Mouse (Mus musculus) forebrain, embryonic 11.5 days (tissue): Measurements from ENCODE around the gene Tmem101. TPM values are rescaled to one million over a fixed set of nuclear protein-coding genes. Genes with fewer than 3 reads are reported as not detected.
A peak's percentile ranks its signal among the peaks of the same experiment; 100 is the strongest.

Experiments used
- ATAC-seq: fragments of 200-750 bp; cut with Nextera tagmentation; replicated peaks from 2 replicates; pipeline ENCODE4 v1.8.0; 2017; ENCODE audit warnings: moderate TSS enrichment; ENCODE audit not compliant: low FRiP score
- DNase-seq: peaks from one replicate; pipeline ENCODE4 v3.0.0-alpha.2; 2017; ENCODE audit warnings: low spot score
- H3K27ac ChIP-seq: fragments of 300-500 bp; sonication (generic); 2 replicates; pipeline ENCODE4 v1.5.1; 2014; ENCODE audit warnings: low read depth, low read length
- H3K27me3 ChIP-seq: fragments of 300-500 bp; sonication (generic); 2 replicates; pipeline ENCODE4 v1.6.1; 2014; ENCODE audit warnings: mild to moderate bottlenecking, low read length, mixed read lengths; ENCODE audit not compliant: control insufficient read depth, insufficient read depth
- H3K36me3 ChIP-seq: fragments of 300-500 bp; sonication (generic); 2 replicates; pipeline ENCODE4 v1.6.1; 2014; ENCODE audit warnings: mild to moderate bottlenecking, low read length, moderate library complexity, mixed read lengths; ENCODE audit not compliant: control insufficient read depth, insufficient read depth
- H3K4me1 ChIP-seq: fragments of 300-500 bp; sonication (generic); replicated peaks from 2 replicates; pipeline ENCODE4 v1.6.1; 2014; ENCODE audit warnings: low read length, mixed read lengths; ENCODE audit not compliant: control insufficient read depth, insufficient read depth
- H3K4me2 ChIP-seq: fragments of 300-500 bp; sonication (generic); 2 replicates; pipeline ENCODE4 v1.6.1; 2014; ENCODE audit warnings: low read depth, mild to moderate bottlenecking, low read length, moderate library complexity, mixed read lengths; ENCODE audit not compliant: severe bottlenecking
- H3K4me3 ChIP-seq: fragments of 300-500 bp; sonication (generic); 2 replicates; pipeline ENCODE4 v1.5.1; 2014; ENCODE audit warnings: low read depth, low read length
- H3K9ac ChIP-seq: fragments of 300-500 bp; sonication (generic); 2 replicates; pipeline ENCODE4 v1.6.1; 2014; ENCODE audit warnings: low read length
- H3K9me3 ChIP-seq: fragments of 300-500 bp; sonication (generic); 2 replicates; pipeline ENCODE4 v1.6.1; 2016; ENCODE audit warnings: low read length, mixed read lengths; ENCODE audit not compliant: control insufficient read depth
- WGBS: fragments of 180-500 bp; shearing (Covaris S2); extraction: QIAGEN DNeasy Blood & Tissue Kit; methylation state at CpG from one replicate; pipeline ENCODE4 v1.1.7; 2014; 5-methylcytosine and 5-hydroxymethylcytosine counted together
- polyA plus RNA-seq: library from polyadenylated mRNA; unstranded; fragments of >200 nt; fragmentation: Nextera tagmentation; extraction: Ambion mirVana; gene quantifications from 2 replicates; pipeline ENCODE4 v1.2.1, GENCODE M21; 2014

Gene Tmem101
- polyA plus RNA-seq: 35.7 and 38.9 TPM in 2 replicates

DNA sequence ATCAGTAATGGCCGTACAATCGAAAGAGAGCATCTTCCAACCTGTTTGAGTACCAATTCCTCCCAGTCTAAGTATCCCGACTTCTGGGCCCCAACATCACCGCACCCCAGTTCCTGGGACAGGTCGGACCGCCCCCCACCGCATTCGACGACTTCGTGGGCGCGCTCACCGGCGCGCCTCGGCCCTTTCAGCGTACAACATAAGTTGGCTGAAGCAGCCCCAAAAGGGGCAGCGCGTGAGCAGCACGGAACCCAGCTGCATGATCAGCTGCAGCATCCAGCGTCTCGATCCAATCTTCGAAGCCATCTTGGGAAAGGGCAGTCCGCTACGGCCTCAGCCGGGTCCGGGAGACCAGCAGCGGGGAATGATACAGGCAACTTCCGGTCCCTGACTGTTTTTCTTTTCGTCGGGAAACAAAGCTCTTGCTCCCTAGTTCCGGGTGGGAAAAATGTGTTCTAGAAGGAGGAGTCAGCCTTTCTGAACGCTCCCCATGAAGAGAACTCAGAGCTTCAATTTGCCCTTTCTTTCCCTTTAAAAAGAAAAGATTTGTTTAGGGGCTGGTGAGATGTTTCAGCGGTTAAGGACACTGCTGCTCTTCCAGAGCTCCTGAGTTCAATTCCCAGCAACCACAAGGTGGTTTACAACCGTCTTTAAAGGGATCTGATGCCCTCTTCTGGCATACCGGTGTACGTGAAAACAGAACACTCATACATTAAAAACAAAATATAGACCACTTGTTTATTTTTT lies at the start of gene Tmem101:
Gene Tmem101 (minus strand): TSS at position 366 of the 747 bp plus-strand sequence.
- WGBS: under 1% methylated on average over 37 of the region's 37 CpGs
- H3K27ac ChIP-seq: peak within 1 kb of the TSS; percentile 53
- no peaks in the 10 kb centered on the region for H3K4me1 ChIP-seq
- no peaks in the 10 kb centered on the region for H3K36me3 ChIP-seq
- H3K4me3 ChIP-seq: peak within 1 kb of the TSS; percentile 85
- DNase-seq (peak; percentile 91), ATAC-seq (peak; percentile 79)
- peak within 1 kb of the TSS; percentile 82 for H3K9ac ChIP-seq
- H3K4me2 ChIP-seq: peak within 1 kb of the TSS; percentile 94
- H3K9me3 ChIP-seq: no peaks in the 10 kb centered on the region
- no peaks in the 10 kb centered on the region for H3K27me3 ChIP-seq

- WGBS: 84% methylated on average over 12 of the region's 12 CpGs
- DNase-seq: no peak
- ATAC-seq: no peak
These were observed 45.2 kb upstream of the Tmem101 start for GRCm38 (mm10) chr11:102201408-102201821.

DNA sequence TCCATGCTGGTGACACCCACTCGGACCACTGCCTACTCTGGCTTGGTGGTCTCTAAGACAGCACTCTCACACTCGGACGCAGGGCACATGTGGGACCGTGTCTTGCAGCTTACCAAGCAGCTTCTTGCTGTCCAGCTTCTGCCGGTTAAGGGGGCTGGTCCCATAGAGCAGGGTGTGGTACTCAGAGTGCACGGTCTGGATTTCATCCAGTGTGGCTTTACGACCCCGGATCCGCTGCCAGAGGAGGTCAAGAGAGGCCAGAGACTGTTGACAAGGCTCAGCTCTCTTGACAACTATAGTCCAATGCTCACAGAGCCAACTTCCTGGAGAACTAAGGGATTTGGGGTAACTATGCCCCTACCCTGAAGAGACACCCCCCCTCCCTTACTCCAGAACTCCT lies 43.7 kb upstream of the Tmem101 start:
- Histone ChIP-seq H3K36me3 (no peaks in the 10 kb centered on the region), H3K4me2 (no peak overlapping the region), H3K4me1 (no peaks in the 10 kb centered on the region), H3K9me3 (no peaks in the 10 kb centered on the region), H3K27me3 (no peaks in the 10 kb centered on the region), H3K27ac (no peak overlapping the region), H3K9ac (no peak overlapping the region), H3K4me3 (no peak overlapping the region)
- ATAC-seq: no peak
- 91% methylated on average over 9 of the region's 9 CpGs for WGBS
- DNase-seq: peak; percentile 33

More at GRCm38 (mm10) chr11:102201408-102201821, 45.2 kb upstream of the Tmem101 start:
- Histone ChIP-seq H3K27me3 (no peaks in the 10 kb centered on the region), H3K9ac (no peak overlapping the region), H3K27ac (no peak overlapping the region), H3K9me3 (no peaks in the 10 kb centered on the region), H3K4me2 (no peak overlapping the region), H3K4me3 (no peak overlapping the region), H3K4me1 (no peaks in the 10 kb centered on the region), H3K36me3 (no peaks in the 10 kb centered on the region; the same call in 1 of the 2 replicates)

- no peak overlapping the region for H3K9ac ChIP-seq
- no peak overlapping the region for H3K4me2 ChIP-seq
- no peaks in the 10 kb centered on the region for H3K4me1 ChIP-seq
- 71% methylated on average over 6 of the region's 6 CpGs for WGBS
- H3K36me3 ChIP-seq: no peaks in the 10 kb centered on the region; the same call in 1 of the 2 replicates
- no peaks in the 10 kb centered on the region for H3K9me3 ChIP-seq
- ATAC-seq (no peak), DNase-seq (peak; percentile 42)
- H3K27me3 ChIP-seq: no peaks in the 10 kb centered on the region
- H3K4me3 ChIP-seq: no peak overlapping the region
- H3K27ac ChIP-seq: no peak overlapping the region
These were observed 42.0 kb upstream of the Tmem101 start for GRCm38 (mm10) chr11:102198245-102198644.

DNA sequence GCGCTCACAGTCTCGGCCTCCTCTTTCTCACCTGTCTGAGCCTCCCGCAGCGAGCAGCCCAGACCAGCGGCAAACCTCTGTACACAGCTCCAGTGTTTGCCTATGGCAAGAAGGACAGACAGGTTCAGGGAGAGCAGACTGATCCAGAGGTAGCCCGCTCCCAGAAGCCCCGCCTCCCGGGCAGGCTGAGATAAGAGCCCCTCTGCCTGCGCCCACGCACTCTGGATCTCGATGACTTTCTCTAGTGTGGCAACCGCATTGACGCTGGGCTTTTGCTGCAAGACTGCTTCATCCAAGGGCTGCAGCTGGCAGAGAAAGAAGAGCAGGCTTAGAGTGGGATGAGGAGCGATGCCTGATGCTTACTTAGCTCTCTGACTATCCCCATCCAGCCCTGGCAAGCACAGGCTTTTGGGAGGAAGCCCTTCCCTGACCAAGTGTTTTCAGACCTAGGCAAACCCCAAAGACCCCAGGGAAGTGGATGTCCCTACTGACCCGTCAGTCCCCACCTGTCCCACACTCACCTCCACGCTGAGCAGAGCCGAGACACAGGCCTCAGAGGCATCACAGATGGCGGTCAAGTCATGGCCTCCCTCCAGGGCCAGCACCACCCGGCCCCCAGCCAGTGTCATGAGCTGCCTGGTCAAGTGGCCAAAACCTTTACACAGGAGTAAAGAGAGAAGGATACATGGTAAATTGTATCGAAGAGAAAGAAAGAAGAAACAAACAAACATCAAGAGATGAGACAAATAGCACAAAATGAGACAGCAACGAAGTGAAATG lies 40.0 kb upstream of the Tmem101 start:
- 88% methylated on average over 21 of the region's 21 CpGs for WGBS
- Histone ChIP-seq H3K36me3 (no peaks in the 10 kb centered on the region; the same call in 1 of the 2 replicates), H3K4me3 (no peak overlapping the region), H3K4me2 (no peak overlapping the region), H3K27ac (no peak overlapping the region), H3K9ac (no peak overlapping the region), H3K27me3 (no peaks in the 10 kb centered on the region), H3K4me1 (no peaks in the 10 kb centered on the region), H3K9me3 (no peaks in the 10 kb centered on the region)
- peak; percentile 46 for DNase-seq
- no peak for ATAC-seq

GRCm38 (mm10) chr11:102193657-102194440 lies 37.6 kb upstream of the Tmem101 start:
- 87% methylated on average over 9 of the region's 9 CpGs for WGBS
- Histone ChIP-seq H3K9me3 (no peaks in the 10 kb centered on the region), H3K9ac (no peak overlapping the region), H3K36me3 (no peaks in the 10 kb centered on the region; the same call in 1 of the 2 replicates), H3K27ac (no peak overlapping the region), H3K27me3 (no peaks in the 10 kb centered on the region), H3K4me2 (no peak overlapping the region), H3K4me3 (no peak overlapping the region), H3K4me1 (0 out of 2 replicates have a peak, but pooled peaks cover 5% of the 10 kb centered on the region)
- peak; percentile 24 for DNase-seq
- no peak for ATAC-seq

DNA sequence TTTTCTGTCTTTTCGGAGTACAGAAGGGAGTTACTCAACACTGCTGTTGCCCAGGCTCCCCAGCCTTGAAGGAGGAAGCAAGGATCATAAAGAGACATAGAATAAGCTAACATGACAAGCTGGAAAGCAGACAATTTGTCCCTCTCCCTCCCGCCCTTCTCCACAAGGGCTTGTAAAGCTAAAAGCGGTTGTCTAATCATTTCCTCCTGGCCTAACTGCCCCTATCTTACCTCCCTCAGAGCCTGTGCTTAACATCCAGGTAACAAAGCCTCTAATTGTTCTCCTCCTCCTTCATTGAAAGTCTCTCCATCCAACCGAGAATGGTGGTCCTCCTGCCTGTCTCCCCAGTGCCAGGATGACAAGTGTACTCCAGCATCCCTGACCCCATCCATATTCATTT lies 34.6 kb upstream of the Tmem101 start:
- no peaks in the 10 kb centered on the region; the same call in 1 of the 2 replicates for H3K36me3 ChIP-seq
- H3K27me3 ChIP-seq: no peaks in the 10 kb centered on the region
- 65% methylated on average over 4 of the region's 4 CpGs for WGBS
- 0 out of 2 replicates have a peak overlapping the region, but pooled peaks have one; percentile 20 for H3K9ac ChIP-seq
- H3K9me3 ChIP-seq: no peaks in the 10 kb centered on the region
- H3K4me2 ChIP-seq: peak overlapping the region; percentile 79; the same call in 1 of the 2 replicates
- peak; percentile 35 for DNase-seq
- no peak for ATAC-seq
- no peak overlapping the region for H3K27ac ChIP-seq
- H3K4me1 ChIP-seq: 0 out of 2 replicates have a peak, but pooled peaks cover 5% of the 10 kb centered on the region
- no peak overlapping the region for H3K4me3 ChIP-seq
